Mouse (Mus musculus) liver, embryonic 16.5 days (tissue): ENCODE measurements around the gene Dagla. TPM values are rescaled to one million over a fixed set of nuclear protein-coding genes. Genes with fewer than 3 reads are reported as not detected.

Source experiments
- ATAC-seq: fragments of 200-750 bp; cut with Nextera tagmentation; 2 replicates; pipeline ENCODE4 v1.8.0; 2017; ENCODE audit warnings: low read depth, mild to moderate bottlenecking, moderate number of reproducible peaks, moderate library complexity
- H3K27ac ChIP-seq: fragments of 300-500 bp; sonication (generic); 2 replicates; pipeline ENCODE4 v1.5.1; 2014; ENCODE audit warnings: mild to moderate bottlenecking, low read length
- H3K27me3 ChIP-seq: fragments of 300-500 bp; sonication (generic); 2 replicates; pipeline ENCODE4 v1.6.1; 2014; ENCODE audit warnings: low read depth, low read length, mixed read lengths; ENCODE audit not compliant: control insufficient read depth, insufficient read depth
- H3K36me3 ChIP-seq: fragments of 300-500 bp; sonication (generic); 2 replicates; pipeline ENCODE4 v1.6.1; 2014; ENCODE audit warnings: mild to moderate bottlenecking; ENCODE audit not compliant: control insufficient read depth, insufficient read depth
- H3K4me1 ChIP-seq: fragments of 300-500 bp; sonication (generic); 2 replicates; pipeline ENCODE4 v1.6.1; 2014; ENCODE audit warnings: low read depth, low read length, mixed read lengths; ENCODE audit not compliant: control insufficient read depth
- H3K4me2 ChIP-seq: fragments of 300-500 bp; sonication (generic); 2 replicates; pipeline ENCODE4 v1.6.1; 2014; ENCODE audit warnings: low read depth, low read length, mixed read lengths
- H3K4me3 ChIP-seq: fragments of 300-500 bp; sonication (generic); 2 replicates; pipeline ENCODE4 v1.5.1; 2014; ENCODE audit warnings: low read depth, mild to moderate bottlenecking, low read length
- H3K9ac ChIP-seq: fragments of 300-500 bp; sonication (generic); 2 replicates; pipeline ENCODE4 v1.6.1; 2014; ENCODE audit warnings: low read depth, low read length
- H3K9me3 ChIP-seq: fragments of 300-500 bp; sonication (generic); replicated peaks from 2 replicates; pipeline ENCODE4 v1.6.1; 2016; ENCODE audit warnings: low read length; ENCODE audit not compliant: control insufficient read depth
- WGBS: fragments of 180-500 bp; shearing (Covaris S2); extraction: QIAGEN DNeasy Blood & Tissue Kit; methylation state at CpG from one replicate; pipeline ENCODE4 v1.1.7; 2014; ENCODE audit not compliant: insufficient replicate concordance; 5-methylcytosine and 5-hydroxymethylcytosine counted together
- polyA plus RNA-seq: library from polyadenylated mRNA; unstranded; fragments of >200 nt; fragmentation: Nextera tagmentation; extraction: Ambion mirVana; gene quantifications from 2 replicates; pipeline ENCODE4 v1.2.1, GENCODE M21; 2015

Dagla gene
- polyA plus RNA-seq, 1 experiment from 2014 or later = 0.32 TPM

DNA sequence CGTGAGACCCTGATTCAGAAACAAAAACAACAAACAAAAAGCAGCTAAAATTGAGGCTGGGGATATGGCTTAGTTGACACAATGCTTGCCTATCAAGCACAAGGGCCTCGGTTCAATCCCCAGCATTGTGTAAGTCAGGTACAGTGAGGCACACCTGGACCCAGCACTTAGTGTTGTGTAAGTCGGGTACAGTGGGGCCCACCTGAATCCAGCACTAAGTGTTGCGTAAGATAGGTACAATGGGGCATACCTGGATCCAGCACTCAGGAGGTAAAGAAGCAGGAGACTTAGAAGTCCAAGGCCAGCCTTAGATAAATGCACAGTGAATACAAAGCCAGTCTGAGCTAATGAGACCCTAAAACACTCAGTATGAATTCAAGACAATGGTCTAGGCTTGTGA, 34.0 kb upstream of the Dagla start:
- H3K4me1 ChIP-seq = no peaks in the 10 kb centered on the region
- H3K9me3 ChIP-seq = no peaks in the 10 kb centered on the region
- no peak overlapping the region for H3K4me3 ChIP-seq
- no peak overlapping the region for H3K4me2 ChIP-seq
- H3K9ac ChIP-seq = no peak overlapping the region
- H3K36me3 ChIP-seq = no peaks in the 10 kb centered on the region
- ATAC-seq = no peak
- H3K27me3 ChIP-seq = peaks cover 4% of the 10 kb centered on the region; the same call in 1 of the 2 replicates
- WGBS = 57% methylated on average over 4 of the region's 4 CpGs
- no peak overlapping the region for H3K27ac ChIP-seq

DNA sequence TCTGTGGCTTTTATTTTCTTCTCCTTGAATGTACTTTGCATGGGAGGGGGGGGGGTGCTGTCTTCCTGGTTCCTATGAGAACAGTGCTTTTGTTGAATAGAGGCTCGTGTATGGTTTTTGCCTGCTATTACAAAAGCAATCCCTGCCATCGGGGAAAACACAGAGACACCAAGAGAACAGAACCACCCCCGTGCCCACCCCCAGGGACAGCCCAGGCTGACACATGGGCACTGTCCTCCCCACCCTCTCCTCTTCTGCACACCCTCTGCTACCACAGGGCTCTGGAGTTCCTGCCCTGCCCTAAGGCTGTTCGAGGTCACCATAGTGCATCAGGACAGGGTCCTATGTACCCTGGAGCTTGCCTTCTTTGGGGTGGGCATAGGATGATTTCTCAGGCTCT, 29.8 kb upstream of the Dagla start:
- Histone ChIP-seq H3K27me3 (no peaks in the 10 kb centered on the region), H3K4me2 (no peak overlapping the region), H3K27ac (no peak overlapping the region), H3K4me3 (no peak overlapping the region), H3K9ac (no peak overlapping the region), H3K36me3 (no peaks in the 10 kb centered on the region), H3K9me3 (no peaks in the 10 kb centered on the region), H3K4me1 (no peaks in the 10 kb centered on the region)
- 48% methylated on average over 4 of the region's 4 CpGs for WGBS
- ATAC-seq = no peak

DNA sequence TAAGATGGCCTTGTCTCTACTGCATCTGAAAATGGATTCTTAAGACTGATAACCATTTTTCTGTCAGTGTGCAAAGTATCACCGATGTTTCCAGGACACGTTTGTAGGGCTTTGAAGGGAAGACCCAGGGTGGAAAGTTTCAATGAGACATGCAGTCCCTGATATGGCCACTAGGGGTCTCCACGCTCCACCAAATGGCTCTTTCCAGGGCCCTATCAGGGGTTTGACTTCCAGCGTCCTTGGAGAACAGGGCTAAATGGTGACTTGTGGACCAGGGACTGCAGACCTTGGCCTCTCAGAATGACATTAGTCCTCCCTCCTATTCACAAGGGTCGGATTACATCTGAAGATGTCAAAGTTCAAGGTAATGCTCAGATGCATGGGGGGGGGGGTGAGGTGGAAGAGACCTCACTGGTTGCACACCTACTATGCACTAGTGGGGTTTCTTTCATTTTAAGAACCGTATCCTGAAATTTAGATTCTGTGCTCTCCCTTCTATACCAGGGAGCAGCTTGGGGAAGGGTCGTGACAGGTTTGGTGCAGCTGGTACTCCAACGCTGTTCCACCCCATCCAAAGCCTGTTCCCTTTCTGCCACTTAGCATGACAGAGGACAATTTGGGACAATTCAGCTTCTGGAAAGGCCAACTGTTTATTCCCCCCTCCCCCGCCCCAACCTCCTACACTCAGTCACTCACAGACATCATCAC, 29.0 kb upstream of the Dagla start:
- ATAC-seq = no peak
- Histone ChIP-seq H3K4me1 (no peaks in the 10 kb centered on the region), H3K9ac (no peak overlapping the region), H3K9me3 (no peaks in the 10 kb centered on the region), H3K36me3 (no peaks in the 10 kb centered on the region), H3K27me3 (no peaks in the 10 kb centered on the region), H3K27ac (no peak overlapping the region), H3K4me2 (no peak overlapping the region), H3K4me3 (no peak overlapping the region)
- 24% methylated on average over 9 of the region's 9 CpGs for WGBS

DNA sequence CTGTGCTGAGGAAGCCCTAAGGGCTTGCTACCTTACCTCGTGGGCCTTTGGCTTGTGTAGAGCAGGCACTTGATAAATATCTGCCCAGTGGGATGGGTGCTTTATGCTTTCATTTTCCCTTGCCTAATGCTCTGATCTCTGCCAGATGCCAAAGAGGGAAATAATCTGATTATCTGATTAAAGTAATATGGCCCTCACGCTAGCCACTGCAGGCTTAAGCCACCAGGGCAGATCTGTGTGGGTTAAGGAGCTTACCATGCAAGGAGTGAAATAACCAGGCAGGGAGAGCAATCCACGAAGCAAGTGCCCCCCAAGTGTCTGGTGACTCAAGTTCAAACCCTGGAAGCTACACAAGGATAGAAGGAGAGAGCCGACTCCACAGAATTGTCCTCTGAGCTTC, 27.0 kb upstream of the Dagla start:
- Histone ChIP-seq H3K4me1 (no peaks in the 10 kb centered on the region), H3K27me3 (no peaks in the 10 kb centered on the region), H3K27ac (no peak overlapping the region), H3K9ac (no peak overlapping the region), H3K4me2 (no peak overlapping the region), H3K4me3 (no peak overlapping the region), H3K36me3 (no peaks in the 10 kb centered on the region), H3K9me3 (no peaks in the 10 kb centered on the region)
- 44% methylated on average over 4 of the region's 4 CpGs for WGBS
- no peak for ATAC-seq

DNA sequence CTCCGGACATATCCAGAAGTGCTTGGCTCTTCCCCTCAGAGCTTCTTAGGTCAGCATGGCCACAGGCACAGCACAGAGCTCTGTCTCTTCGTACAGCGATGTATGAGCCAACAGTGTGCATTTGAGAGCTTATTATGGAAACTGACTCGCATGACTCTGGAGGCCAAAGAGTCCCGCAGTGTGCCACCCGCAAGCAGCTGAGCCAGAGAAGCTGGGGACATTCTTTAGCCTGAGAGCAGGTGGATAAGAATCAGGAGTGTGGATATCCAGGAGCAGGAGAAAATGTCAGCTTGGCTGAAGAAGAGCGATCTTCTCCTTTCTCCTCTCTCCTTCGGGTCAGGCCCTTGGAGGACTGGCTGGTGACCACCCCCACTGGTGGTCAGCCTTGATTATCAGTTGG, 24.4 kb upstream of the Dagla start:
- Histone ChIP-seq H3K4me3 (no peak overlapping the region), H3K9ac (no peak overlapping the region), H3K9me3 (no peaks in the 10 kb centered on the region), H3K36me3 (no peaks in the 10 kb centered on the region), H3K27ac (no peak overlapping the region), H3K4me1 (no peaks in the 10 kb centered on the region), H3K4me2 (no peak overlapping the region), H3K27me3 (no peaks in the 10 kb centered on the region)
- ATAC-seq = no peak
- 64% methylated on average over 8 of the region's 8 CpGs for WGBS

DNA sequence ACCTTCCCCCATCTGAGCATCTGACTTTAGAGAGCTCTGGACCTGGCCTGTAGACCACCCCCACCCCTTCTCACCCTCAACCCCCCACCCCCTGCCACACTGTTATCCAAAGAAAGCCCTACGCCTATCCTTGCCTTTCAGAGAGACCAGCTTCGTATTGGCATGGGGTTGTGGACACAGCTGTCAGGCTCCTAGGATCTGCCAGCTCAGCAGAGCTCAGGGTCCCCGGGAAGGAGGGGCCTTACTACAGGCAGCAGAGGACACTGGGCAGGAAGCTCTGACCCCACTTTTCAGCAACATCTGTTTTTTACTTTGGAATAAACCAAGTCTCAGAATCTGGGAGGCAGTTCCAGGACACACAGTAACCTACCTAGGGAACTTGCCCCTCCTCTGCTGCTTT, 21.9 kb upstream of the Dagla start:
- no peaks in the 10 kb centered on the region for H3K27me3 ChIP-seq
- H3K27ac ChIP-seq = no peak overlapping the region
- WGBS = 48% methylated on average over 3 of the region's 3 CpGs
- H3K4me2 ChIP-seq = no peak overlapping the region
- ATAC-seq = no peak
- no peaks in the 10 kb centered on the region for H3K9me3 ChIP-seq
- H3K4me1 ChIP-seq = no peaks in the 10 kb centered on the region
- H3K9ac ChIP-seq = no peak overlapping the region
- H3K4me3 ChIP-seq = no peak overlapping the region
- H3K36me3 ChIP-seq = no peaks in the 10 kb centered on the region

DNA sequence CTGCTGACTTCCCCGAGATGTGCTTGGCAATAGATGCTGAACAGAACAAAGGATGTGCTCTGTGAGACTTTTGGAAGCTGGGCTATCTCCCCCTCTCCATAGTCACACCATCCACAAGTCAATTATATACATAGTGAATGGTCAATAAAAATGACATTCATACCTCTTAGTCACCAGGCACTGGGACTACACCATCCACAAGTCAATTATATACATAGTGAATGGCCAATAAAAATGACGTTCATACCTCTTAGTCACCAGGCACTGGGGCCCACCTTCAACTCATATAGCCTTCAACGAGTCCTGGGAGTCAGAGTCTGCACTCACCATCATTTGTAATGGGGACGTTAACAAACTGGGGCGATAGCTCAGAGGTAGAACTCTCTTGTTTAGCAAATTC, 19.2 kb upstream of the Dagla start:
- Histone ChIP-seq H3K9ac (no peak overlapping the region), H3K36me3 (no peaks in the 10 kb centered on the region), H3K4me3 (no peak overlapping the region), H3K9me3 (no peaks in the 10 kb centered on the region), H3K4me1 (no peaks in the 10 kb centered on the region), H3K27me3 (no peaks in the 10 kb centered on the region), H3K27ac (no peak overlapping the region), H3K4me2 (no peak overlapping the region)
- 58% methylated on average over 5 of the region's 5 CpGs for WGBS
- no peak for ATAC-seq

DNA sequence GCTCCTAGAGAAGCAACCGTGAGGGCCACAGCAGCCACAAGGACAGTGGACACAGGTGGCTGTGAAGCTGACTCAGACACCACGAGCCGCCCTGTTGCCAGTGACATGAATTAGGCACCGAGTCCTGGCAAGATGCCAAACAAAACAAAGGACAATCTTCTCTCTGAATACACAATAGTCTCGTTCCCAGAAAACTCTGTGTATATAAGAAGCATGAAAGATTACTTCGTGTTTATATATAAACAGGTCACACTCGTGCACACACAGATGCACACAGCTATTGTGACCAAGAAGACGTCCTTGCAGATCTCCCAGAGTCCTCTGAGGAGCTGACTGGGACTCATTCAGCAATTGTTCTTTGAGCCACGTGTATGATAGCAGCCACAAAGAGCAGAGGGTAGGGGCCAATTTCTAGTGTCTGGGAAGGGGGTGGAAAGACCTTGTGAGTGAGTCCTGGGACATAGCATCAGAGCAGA, 18.7 kb upstream of the Dagla start:
- Histone ChIP-seq H3K4me2 (no peak overlapping the region), H3K27ac (no peak overlapping the region), H3K36me3 (no peaks in the 10 kb centered on the region), H3K4me1 (no peaks in the 10 kb centered on the region), H3K4me3 (no peak overlapping the region), H3K9ac (no peak overlapping the region), H3K27me3 (no peaks in the 10 kb centered on the region), H3K9me3 (no peaks in the 10 kb centered on the region)
- WGBS = 29% methylated on average over 9 of the region's 9 CpGs
- no peak for ATAC-seq

DNA sequence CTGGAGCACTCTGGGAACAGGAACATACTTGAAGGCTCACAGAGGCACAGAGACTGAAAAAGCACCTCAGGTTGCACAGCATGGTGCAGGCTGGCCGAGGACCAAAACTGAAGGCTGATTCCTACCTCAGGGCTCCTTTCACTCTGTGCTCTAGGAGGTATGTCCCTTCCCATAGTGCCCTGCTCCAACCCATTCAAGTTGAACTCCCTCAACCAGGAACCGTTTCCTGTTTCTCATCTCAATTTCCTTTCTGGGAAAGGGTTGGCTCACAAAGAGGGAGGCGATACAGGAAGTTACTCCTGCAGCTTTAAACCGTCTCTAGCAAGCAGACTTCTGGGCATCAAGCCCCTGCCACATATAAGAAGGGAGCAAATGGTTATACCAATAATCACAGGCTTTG, 13.1 kb upstream of the Dagla start:
- no peaks in the 10 kb centered on the region for H3K9me3 ChIP-seq
- no peaks in the 10 kb centered on the region for H3K36me3 ChIP-seq
- no peaks in the 10 kb centered on the region for H3K27me3 ChIP-seq
- 20% methylated on average over 4 of the region's 4 CpGs for WGBS
- no peak overlapping the region for H3K4me2 ChIP-seq
- no peak overlapping the region for H3K9ac ChIP-seq
- H3K4me3 ChIP-seq = no peak overlapping the region
- H3K27ac ChIP-seq = no peak overlapping the region
- ATAC-seq = no peak
- H3K4me1 ChIP-seq = no peaks in the 10 kb centered on the region
